Mouse (Mus musculus) urinary bladder, adult 18-20 months (tissue): ENCODE measurements around the gene Camk2d.

ENCODE experiments used
- DNase-seq, 2 experiments: peaks; one replicate each; pipeline ENCODE4 v3.0.0; 2022; ENCODE audit warnings: low spot score in 2 of 2, mixed read lengths in 2 of 2

Camk2d gene

GRCm38 (mm10) chr3:126650747-126651146 is 54.6 kb downstream of the Camk2d start:
- no peak for DNase-seq

DNA sequence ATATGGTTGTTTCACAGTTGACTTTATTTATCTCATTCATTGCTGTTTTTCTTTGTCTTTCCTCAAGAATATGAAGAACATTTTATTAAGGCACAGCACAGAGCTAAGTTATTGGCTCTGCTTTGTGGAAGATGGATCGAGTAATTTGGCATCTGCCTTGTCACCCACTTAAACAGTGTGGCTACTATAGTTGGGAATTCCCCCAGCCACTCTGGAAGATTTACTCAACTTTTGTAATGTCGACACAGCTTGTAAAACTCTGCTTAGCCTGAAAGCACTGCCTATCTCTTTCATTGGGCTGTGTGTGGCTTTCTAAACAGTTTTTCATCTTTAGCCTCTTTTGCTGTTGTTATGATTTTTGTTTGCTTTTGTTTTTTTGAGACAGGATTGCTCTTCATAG is 56.3 kb downstream of the Camk2d start:
- DNase-seq, result no peak

DNA sequence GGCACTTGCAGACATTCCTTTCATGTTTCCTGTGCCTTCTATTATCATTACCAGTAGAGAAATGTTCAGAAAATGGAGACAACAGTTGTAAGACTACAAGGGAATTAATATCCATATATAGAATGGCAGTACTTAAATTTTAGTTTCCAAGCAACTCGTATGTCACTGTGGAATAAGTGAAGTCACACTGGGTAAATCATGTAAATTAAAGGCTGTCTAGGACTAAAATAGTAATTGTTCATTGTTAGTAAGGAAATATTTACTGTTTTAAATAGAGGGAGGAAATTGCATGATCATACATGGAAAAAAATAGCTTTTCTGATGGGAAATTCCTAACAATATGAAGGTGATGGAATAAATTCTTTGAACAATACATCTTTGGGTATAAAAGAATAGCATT is 57.0 kb downstream of the Camk2d start:
- DNase-seq, result no peak

DNA sequence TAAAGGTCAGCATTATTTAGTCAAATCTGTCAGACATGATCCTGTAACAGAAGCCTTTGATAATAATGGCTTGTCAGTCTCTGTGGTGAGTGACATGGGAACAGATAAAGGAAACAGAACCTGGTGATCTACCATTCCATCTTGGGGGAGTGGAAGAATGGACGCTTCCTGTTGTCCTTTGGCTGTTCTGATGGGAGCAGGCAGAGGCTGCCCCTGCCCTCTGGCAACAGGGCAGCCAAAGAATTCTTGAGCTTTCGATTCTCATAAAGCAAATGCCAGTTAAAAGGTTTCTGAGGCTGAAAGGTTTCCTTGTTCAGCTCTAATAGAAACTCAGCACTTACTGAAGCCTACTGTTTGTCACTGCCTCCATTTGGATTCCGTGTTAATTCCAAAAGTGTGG is 60.1 kb downstream of the Camk2d start:
- DNase-seq, result no peak

DNA sequence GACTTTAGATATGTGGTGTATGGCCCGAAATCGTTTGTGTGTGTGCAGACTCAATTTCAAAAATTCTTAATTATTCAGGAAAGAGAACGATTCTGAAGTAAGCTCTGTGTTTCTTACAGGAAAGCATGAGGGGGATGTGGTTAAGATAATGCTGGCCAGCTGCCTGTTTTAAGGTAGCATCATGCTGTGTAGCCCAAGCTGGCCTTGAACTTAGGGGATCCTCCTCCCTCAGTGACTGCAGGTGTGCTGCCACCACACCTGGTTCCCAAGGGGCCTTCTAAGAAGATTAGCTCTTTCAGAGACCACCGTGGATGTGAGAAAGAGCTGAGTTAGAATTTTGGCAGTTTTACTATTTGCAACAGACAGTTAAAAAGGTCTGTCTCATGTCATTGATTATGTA is 61.8 kb downstream of the Camk2d start:
- no peak for DNase-seq

- no peak for DNase-seq
These were observed 62.7 kb downstream of the Camk2d start for GRCm38 (mm10) chr3:126658791-126659190.

- DNase-seq, result no peak
These were observed 63.1 kb downstream of the Camk2d start for GRCm38 (mm10) chr3:126659235-126659634.

- no peak for DNase-seq
These were observed 63.9 kb downstream of the Camk2d start for GRCm38 (mm10) chr3:126659832-126660564.

DNA sequence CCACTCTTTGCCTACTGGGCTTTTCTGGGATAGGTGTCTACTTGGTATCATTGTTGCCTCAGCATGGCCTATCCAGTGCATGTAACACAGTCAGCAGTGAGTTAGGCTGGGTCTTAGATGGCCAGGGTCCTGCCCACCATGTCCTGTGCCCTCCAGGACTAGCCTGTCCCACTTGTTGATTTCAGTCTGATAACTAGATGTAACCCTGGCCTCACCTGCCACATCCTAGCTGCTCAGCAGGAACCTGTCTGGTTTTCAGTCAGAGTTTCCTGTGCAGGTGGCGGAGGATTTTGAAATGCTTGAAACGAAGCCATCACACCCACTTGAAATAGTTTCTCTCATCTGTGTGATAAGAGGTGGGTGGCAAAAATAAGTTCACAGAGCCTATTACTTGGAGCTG is 64.5 kb downstream of the Camk2d start:
- DNase-seq, result no peak

DNA sequence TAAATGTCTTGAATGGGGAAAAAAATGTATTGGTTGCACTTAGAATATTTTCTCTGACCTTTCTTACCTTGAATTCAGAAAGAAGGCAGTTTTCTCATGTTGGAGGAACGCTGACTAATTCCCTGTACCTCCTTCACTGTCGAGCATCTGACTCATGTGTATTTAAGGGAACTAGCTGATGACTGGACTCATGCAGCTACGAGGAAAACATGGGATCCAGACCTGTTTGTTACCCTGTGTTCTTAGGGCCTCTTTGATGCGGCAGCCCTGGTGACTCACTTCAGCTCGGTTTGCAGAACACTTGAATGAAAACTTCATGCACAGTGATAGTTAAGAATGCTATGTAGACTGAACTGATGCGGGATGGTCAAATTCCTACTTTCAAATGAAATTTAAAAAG is 64.9 kb downstream of the Camk2d start:
- DNase-seq, result peak in 1 of 2 experiments; percentile 30

GRCm38 (mm10) chr3:126661920-126662319 is 65.8 kb downstream of the Camk2d start:
- DNase-seq, result no peak

GRCm38 (mm10) chr3:126663436-126663835 is 67.3 kb downstream of the Camk2d start:
- no peak for DNase-seq

DNA sequence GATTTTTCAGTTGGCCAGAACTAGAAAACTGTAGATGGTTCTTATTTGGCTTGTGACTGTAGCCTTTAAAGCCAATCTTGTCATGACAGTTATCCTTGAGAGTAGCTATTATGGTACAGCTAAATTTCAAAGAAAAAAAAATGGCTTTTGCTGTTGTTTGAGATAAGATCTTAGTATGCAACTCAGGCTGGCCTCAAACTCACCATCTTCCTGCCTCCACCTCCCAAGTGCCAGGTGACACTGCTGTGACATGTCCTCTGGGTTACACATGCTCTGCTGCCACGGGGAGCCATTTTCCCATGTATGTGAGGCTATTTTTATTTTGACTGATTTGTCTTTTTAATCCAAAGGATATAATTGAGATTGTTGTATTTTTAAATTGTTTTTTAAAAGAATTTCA is 69.8 kb downstream of the Camk2d start:
- no peak for DNase-seq

GRCm38 (mm10) chr3:126667019-126667418 is 70.9 kb downstream of the Camk2d start:
- no peak for DNase-seq

- peak in 1 of 2 experiments; percentile 41 for DNase-seq
These were observed 71.3 kb downstream of the Camk2d start for GRCm38 (mm10) chr3:126667451-126667850.

- DNase-seq, result no peak
These were observed 72.0 kb downstream of the Camk2d start for GRCm38 (mm10) chr3:126668123-126668522.

- no peak for DNase-seq
These were observed 72.6 kb downstream of the Camk2d start for GRCm38 (mm10) chr3:126668692-126669091.

DNA sequence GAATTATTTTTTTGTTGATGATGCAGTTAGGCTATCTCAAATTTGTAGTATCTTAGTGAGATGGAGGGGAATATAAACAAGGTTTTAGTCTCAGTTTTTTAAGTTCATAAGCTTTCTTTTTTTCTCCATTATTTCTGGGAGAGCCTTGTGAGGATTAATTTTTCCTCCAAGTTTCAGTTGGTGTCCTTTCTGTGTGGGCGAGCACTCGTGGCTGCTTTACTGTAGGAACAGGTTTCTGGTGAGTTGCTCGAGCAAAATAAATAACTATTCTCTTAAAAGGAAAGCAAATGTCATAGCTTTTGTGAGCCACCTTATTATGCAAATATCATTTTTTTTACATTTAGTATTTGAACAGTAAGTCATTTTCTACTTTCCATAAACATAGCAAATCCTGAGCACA is 74.3 kb downstream of the Camk2d start:
- DNase-seq, result no peak

GRCm38 (mm10) chr3:126671292-126671691 is 75.2 kb downstream of the Camk2d start:
- DNase-seq, result no peak

DNA sequence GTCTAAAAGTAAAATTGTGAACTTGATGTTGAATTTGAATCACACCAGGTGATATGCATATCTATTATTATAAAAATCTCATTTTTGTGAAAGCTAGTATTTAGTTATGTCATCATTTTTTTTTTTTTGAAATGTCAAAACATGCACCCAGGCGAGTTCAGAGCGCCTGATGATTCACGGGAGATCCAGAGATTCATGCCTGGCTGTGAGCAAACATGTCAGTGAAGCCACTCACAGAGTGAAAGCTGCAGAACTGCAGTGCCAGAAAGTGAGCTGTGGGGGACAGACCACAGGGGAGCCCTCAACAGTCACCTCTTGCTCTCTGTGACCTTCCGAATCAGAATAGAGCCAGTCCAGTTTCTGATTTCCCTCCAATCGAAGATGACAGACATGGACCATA is 84.9 kb downstream of the Camk2d start:
- DNase-seq, result no peak

GRCm38 (mm10) chr3:126681996-126682395 is 85.9 kb downstream of the Camk2d start:
- DNase-seq, result no peak

GRCm38 (mm10) chr3:126685363-126685762 is 89.3 kb downstream of the Camk2d start:
- no peak for DNase-seq

- DNase-seq, result no peak
These were observed 91.0 kb downstream of the Camk2d start for GRCm38 (mm10) chr3:126687150-126687549.

GRCm38 (mm10) chr3:126688516-126688915 is 92.4 kb downstream of the Camk2d start:
- no peak for DNase-seq
